Mouse (Mus musculus): ENCODE data around the gene 1700028P14Rik. TPM values are rescaled to one million over a fixed set of nuclear protein-coding genes. Genes with fewer than 3 reads are reported as not detected.
"Not testable (repeated sequence)": the region's sequence is repeated elsewhere in the genome, so short reads cannot be mapped to it uniquely, and the experiment has no call there.

The 1700028P14Rik gene
- polyA plus RNA-seq, 1 experiment from 2014 or later: not detected

DNA sequence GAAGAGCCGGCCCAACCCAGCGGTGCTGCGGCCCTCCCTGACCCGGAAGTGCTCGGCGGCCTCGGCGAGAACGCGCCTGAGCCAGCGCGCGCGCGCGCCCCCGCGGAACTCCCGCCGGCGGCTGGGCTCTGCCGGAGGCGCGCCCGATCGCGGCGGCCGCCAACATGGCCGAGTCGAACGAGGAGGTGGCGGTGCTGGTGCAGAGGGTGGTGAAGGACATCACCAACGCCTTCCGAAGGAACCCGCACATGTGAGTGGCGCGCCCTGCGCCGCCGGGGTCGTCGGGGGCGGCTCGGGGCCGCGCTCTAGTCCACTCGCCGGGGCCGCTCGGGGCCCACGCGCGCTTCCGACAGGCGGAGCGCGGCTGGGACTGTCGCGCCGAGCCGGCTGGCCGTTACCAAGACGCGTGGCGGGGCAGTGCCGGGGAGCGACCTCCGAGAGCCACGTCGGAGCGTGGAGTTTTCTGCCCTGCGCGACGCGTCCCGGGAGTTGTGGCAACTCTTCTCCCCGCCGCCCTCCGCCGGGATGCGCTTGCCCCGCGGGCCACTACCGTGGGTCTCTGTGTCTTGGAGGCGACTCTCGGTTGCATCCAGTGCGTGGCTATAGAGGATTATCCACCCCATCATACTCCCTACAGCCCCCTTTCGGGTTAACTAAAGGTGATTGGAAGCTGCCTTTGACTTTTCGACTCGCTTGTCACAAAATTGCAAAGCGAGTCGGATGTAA, 34.8 kb upstream of the 1700028P14Rik start, which contains the start of gene Ptar1:
Ptar1 (plus strand) TSS at position 134 of the 726 bp plus-strand sequence.
- TF ChIP-seq EP300 (optimal IDR thresholded peaks at IDR 0.05): no peak
- no peak for TF ChIP-seq CTCF (IDR thresholded peaks at IDR 0.05; ENCODE audit: low read depth)
- H3K4me1 ChIP-seq (replicated peaks; ENCODE audit: control insufficient read depth, insufficient read depth): no peaks in the 10 kb centered on the region
- peak; percentile 95 for ATAC-seq (ENCODE audit: low FRiP score, low TSS enrichment)
- H3K27ac ChIP-seq (replicated peaks): peak within 1 kb of the TSS; percentile 96
- H3K27me3 ChIP-seq (ENCODE audit: control insufficient read depth, insufficient read depth, low read length): no peaks in the 10 kb centered on the region
- no peaks in the 10 kb centered on the region for H3K9me3 ChIP-seq (ENCODE audit: control insufficient read depth, low read length)
- peak within 1 kb of the TSS; percentile 90 for H3K4me3 ChIP-seq (ENCODE audit: low read depth, low read length)
- no peaks in the 10 kb centered on the region for H3K36me3 ChIP-seq (ENCODE audit: control insufficient read depth, insufficient read depth, low read length)
- H3K9ac ChIP-seq (ENCODE audit: low read length): peak within 1 kb of the TSS; percentile 94
- peak within 1 kb of the TSS; percentile 76 for H3K4me2 ChIP-seq (replicated peaks; ENCODE audit: low read depth)
- peak; percentile 93 for DNase-seq (ENCODE audit: low spot score)
- WGBS: under 1% methylated on average over 81 of the region's 93 CpGs

- Histone ChIP-seq H3K36me3 (ENCODE audit: control insufficient read depth, insufficient read depth, low read length) (no peaks in the 10 kb centered on the region), H3K9me3 (ENCODE audit: control insufficient read depth, low read length) (no peaks in the 10 kb centered on the region), H3K4me1 (replicated peaks; ENCODE audit: control insufficient read depth, insufficient read depth) (no peaks in the 10 kb centered on the region), H3K4me2 (replicated peaks; ENCODE audit: low read depth) (peak overlapping the region; percentile 76), H3K4me3 (ENCODE audit: low read depth, low read length) (peak overlapping the region; percentile 90), H3K27ac (replicated peaks) (peak overlapping the region; percentile 96), H3K27me3 (ENCODE audit: control insufficient read depth, insufficient read depth, low read length) (no peaks in the 10 kb centered on the region), H3K9ac (ENCODE audit: low read length) (peak overlapping the region; percentile 94)
- under 1% methylated on average over 14 of the region's 14 CpGs for WGBS
- ATAC-seq (ENCODE audit: low FRiP score, low TSS enrichment) (no peak), DNase-seq (ENCODE audit: low spot score) (no peak)
- TF ChIP-seq EP300 (optimal IDR thresholded peaks at IDR 0.05): no peak
- no peak for TF ChIP-seq CTCF (IDR thresholded peaks at IDR 0.05; ENCODE audit: low read depth)
Measured at GRCm38 (mm10) chr19:23686962-23687295, 34.3 kb upstream of the 1700028P14Rik start.

DNA sequence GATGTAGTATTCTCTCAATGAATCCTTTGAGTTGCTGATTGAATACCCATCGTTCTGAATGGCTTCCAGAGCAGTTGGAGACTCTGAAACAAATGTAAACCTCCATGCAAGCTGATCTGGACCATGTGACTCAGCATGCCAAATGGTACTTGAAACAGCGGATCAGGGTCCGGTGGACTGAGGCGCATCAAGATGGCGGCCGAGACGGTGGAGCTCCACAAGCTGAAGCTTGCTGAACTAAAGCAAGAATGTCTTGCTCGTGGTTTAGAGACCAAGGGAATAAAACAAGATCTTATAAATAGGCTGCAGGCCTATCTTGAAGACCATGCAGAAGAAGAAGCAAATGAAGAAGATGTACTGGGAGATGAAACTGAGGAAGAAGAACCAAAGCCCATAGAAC, 23.0 kb upstream of the 1700028P14Rik start:
- not testable (repeated sequence) for H3K27me3 ChIP-seq (ENCODE audit: control insufficient read depth, insufficient read depth, low read length); ATAC-seq (ENCODE audit: low FRiP score, low TSS enrichment); H3K4me1 ChIP-seq (replicated peaks; ENCODE audit: control insufficient read depth, insufficient read depth); H3K4me2 ChIP-seq (replicated peaks; ENCODE audit: low read depth); H3K36me3 ChIP-seq (ENCODE audit: control insufficient read depth, insufficient read depth, low read length); H3K27ac ChIP-seq (replicated peaks); H3K9me3 ChIP-seq (ENCODE audit: control insufficient read depth, low read length); H3K9ac ChIP-seq (ENCODE audit: low read length); DNase-seq (ENCODE audit: low spot score); H3K4me3 ChIP-seq (ENCODE audit: low read depth, low read length)
- WGBS: 92% methylated on average over 8 of the region's 8 CpGs

DNA sequence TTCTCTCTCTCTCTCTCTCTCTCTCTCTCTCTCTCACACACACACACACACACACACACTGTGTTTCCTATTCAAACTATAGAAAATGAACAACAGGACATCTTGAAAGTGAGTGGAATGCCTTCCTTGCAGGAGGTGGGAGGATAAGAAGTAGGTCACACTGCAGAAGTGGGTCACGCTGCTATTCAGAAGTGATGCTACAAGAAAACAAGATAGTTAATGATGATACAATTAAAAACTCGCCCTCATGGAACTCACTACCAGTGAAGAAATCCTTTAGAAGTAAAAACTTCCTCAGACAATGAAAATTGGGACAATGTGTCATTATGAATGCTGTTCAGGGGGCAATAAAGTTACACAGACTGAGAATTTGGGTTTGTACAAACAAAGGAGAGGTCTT, 20.4 kb upstream of the 1700028P14Rik start:
- no peak overlapping the region for H3K4me2 ChIP-seq (replicated peaks; ENCODE audit: low read depth)
- H3K27ac ChIP-seq (replicated peaks): no peak overlapping the region
- H3K9me3 ChIP-seq (ENCODE audit: control insufficient read depth, low read length): no peaks in the 10 kb centered on the region
- no peaks in the 10 kb centered on the region for H3K36me3 ChIP-seq (ENCODE audit: control insufficient read depth, insufficient read depth, low read length)
- H3K27me3 ChIP-seq (ENCODE audit: control insufficient read depth, insufficient read depth, low read length): no peaks in the 10 kb centered on the region
- no peaks in the 10 kb centered on the region for H3K4me1 ChIP-seq (replicated peaks; ENCODE audit: control insufficient read depth, insufficient read depth)
- no peak for TF ChIP-seq CTCF (IDR thresholded peaks at IDR 0.05; ENCODE audit: low read depth)
- no peak for TF ChIP-seq EP300 (optimal IDR thresholded peaks at IDR 0.05)
- H3K4me3 ChIP-seq (ENCODE audit: low read depth, low read length): no peak overlapping the region
- no peak overlapping the region for H3K9ac ChIP-seq (ENCODE audit: low read length)
- WGBS: 63% methylated on average over 2 of the region's 2 CpGs
- ATAC-seq (ENCODE audit: low FRiP score, low TSS enrichment) (no peak), DNase-seq (ENCODE audit: low spot score) (no peak)

- H3K27ac ChIP-seq (replicated peaks): no peak overlapping the region
- 72% methylated on average over 6 of the region's 6 CpGs for WGBS
- H3K4me2 ChIP-seq (replicated peaks; ENCODE audit: low read depth): no peak overlapping the region
- no peak overlapping the region for H3K9ac ChIP-seq (ENCODE audit: low read length)
- H3K9me3 ChIP-seq (ENCODE audit: control insufficient read depth, low read length): no peaks in the 10 kb centered on the region
- DNase-seq (ENCODE audit: low spot score) (no peak), ATAC-seq (ENCODE audit: low FRiP score, low TSS enrichment) (no peak)
- no peaks in the 10 kb centered on the region for H3K27me3 ChIP-seq (ENCODE audit: control insufficient read depth, insufficient read depth, low read length)
- TF ChIP-seq CTCF (IDR thresholded peaks at IDR 0.05; ENCODE audit: low read depth): no peak
- H3K36me3 ChIP-seq (ENCODE audit: control insufficient read depth, insufficient read depth, low read length): no peaks in the 10 kb centered on the region
- H3K4me1 ChIP-seq (replicated peaks; ENCODE audit: control insufficient read depth, insufficient read depth): no peaks in the 10 kb centered on the region
- H3K4me3 ChIP-seq (ENCODE audit: low read depth, low read length): no peak overlapping the region
Measured at GRCm38 (mm10) chr19:23668142-23668655, 15.6 kb upstream of the 1700028P14Rik start.

GRCm38 (mm10) chr19:23664083-23664482, 11.5 kb upstream of the 1700028P14Rik start:
- H3K9me3 ChIP-seq (ENCODE audit: control insufficient read depth, low read length): no peaks in the 10 kb centered on the region
- H3K4me1 ChIP-seq (replicated peaks; ENCODE audit: control insufficient read depth, insufficient read depth): no peaks in the 10 kb centered on the region
- H3K4me2 ChIP-seq (replicated peaks; ENCODE audit: low read depth): no peak overlapping the region
- H3K27ac ChIP-seq (replicated peaks): no peak overlapping the region
- H3K9ac ChIP-seq (ENCODE audit: low read length): no peak overlapping the region
- no peaks in the 10 kb centered on the region for H3K27me3 ChIP-seq (ENCODE audit: control insufficient read depth, insufficient read depth, low read length)
- 81% methylated on average over 7 of the region's 7 CpGs for WGBS
- no peak for DNase-seq (ENCODE audit: low spot score)
- TF ChIP-seq CTCF (IDR thresholded peaks at IDR 0.05; ENCODE audit: low read depth): no peak
- TF ChIP-seq EP300 (optimal IDR thresholded peaks at IDR 0.05): no peak
- no peak overlapping the region for H3K4me3 ChIP-seq (ENCODE audit: low read depth, low read length)
- no peak for ATAC-seq (ENCODE audit: low FRiP score, low TSS enrichment)
- H3K36me3 ChIP-seq (ENCODE audit: control insufficient read depth, insufficient read depth, low read length): no peaks in the 10 kb centered on the region

Data from stomach, postnatal 0 days (tissue).